Mouse (Mus musculus) erythroid progenitor cell, adult 5-6 weeks (primary cell): ENCODE measurements at regions not wholly inside any gene's neighbourhood (a gene's known extent, or its start where the extent isn't known, plus 50 kb on each side); places are given as distances from the start of the nearest gene placed in this dataset.

Experiments used
- ATAC-seq: replicated peaks from 2 replicates; pipeline ENCODE4 v1.8.0; 2016; ENCODE audit warnings: moderate number of reproducible peaks, mild to moderate bottlenecking, moderate TSS enrichment, inconsistent platforms; ENCODE audit not compliant: poor library complexity, low FRiP score, severe bottlenecking

DNA sequence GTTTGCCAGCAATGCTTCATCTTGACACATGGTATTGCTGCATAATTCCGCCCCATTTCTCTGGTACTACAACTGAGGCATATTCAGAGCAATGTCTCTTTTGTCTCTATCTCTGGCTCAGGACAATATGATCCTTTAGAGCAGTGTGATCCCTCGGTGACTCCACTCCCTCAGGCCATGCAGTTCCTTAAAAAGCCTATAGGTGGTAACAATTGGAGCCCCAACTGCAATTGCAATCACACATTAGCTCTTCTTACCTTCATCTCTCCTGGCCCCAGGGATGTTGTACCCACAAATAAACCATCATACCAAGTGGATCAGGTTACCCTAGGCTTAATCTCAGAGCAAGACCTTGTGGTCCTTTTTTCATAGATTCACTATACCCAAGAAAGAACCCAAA is 618.6 kb downstream of the Insc start:
- no peak for ATAC-seq

DNA sequence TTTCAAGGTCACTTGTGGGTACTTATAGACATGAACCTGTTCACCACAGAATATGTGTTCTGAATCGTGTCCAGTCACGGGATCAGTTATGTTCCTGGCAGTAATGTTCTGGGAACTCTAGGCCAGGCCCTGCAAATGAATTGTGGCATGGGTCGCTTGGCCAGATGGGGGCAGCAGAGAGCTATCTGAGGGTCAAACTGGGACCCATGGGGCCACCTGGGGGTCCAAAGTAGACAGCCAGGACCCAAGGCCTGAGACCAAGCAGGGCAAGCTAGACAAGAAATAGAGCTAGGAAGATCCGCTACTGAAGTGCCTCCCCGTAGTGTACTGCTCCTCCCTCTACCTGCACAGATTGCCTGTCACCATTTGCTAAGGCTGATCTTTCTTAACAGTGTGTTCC is 623.4 kb downstream of the Insc start:
- ATAC-seq: no peak

- ATAC-seq: no peak
Observed at GRCm38 (mm10) chr7:115371143-115371542, 627.6 kb downstream of the Insc start.

GRCm38 (mm10) chr7:115372921-115373320 is 629.4 kb downstream of the Insc start:
- no peak for ATAC-seq

DNA sequence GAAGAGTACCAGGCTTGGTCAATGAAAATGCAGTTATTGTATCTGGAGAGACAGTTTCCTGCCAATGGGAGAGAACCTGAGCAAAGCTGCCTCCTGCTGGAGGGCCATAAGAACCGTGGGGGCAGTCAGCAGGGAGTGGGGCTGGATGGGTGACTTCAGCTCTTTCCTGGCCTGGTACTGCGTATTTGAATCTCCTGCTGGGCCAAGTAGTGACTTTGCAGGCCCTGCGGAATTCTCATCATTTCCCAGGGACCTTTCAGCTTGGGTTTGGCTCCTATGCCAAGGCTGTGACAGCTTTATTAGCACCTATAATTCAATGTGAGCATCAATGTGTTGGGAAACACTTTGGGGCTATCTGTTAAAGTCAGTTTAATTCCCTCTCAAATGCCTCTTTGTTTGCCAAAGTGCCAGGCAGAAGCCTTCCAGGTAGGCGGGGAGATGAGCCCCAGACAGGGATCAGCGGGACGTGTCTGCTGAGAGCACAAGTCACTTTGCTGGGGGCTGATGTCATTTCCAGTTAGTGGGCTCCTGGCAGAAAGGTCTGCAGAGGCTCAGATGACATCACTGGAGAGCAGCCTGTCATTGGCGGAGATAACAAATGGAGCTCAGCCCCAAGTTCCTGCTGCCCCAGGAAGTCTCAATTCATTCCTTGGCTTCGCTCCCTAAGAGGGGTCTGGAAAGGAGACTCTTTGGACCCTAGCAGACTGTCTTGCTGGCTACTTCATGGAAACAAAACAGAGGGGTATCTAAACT is 630.5 kb downstream of the Insc start:
- ATAC-seq: no peak

- ATAC-seq: no peak
Observed at GRCm38 (mm10) chr7:115376067-115376466, 632.6 kb downstream of the Insc start.

DNA sequence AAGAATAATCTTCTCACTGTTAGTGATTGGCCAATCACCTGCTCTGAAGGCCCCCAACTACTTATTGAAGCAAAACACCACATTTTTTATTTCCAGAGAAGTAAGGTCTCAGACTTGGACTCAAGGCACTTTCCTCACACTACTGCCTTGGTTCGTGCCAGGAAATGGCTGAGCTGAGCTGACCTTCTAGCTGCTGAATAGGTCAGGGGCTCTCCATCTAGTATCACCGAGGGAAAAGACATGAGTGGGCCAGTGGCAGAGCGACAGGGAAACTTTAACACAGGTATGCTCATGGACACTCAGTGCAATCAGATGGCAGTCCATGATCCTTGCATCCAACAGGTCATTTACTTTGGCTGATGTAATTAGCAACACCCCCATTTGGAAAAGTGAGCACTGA is 635.3 kb downstream of the Insc start:
- no peak for ATAC-seq

GRCm38 (mm10) chr7:115379600-115379999 is 636.1 kb downstream of the Insc start:
- ATAC-seq: no peak

DNA sequence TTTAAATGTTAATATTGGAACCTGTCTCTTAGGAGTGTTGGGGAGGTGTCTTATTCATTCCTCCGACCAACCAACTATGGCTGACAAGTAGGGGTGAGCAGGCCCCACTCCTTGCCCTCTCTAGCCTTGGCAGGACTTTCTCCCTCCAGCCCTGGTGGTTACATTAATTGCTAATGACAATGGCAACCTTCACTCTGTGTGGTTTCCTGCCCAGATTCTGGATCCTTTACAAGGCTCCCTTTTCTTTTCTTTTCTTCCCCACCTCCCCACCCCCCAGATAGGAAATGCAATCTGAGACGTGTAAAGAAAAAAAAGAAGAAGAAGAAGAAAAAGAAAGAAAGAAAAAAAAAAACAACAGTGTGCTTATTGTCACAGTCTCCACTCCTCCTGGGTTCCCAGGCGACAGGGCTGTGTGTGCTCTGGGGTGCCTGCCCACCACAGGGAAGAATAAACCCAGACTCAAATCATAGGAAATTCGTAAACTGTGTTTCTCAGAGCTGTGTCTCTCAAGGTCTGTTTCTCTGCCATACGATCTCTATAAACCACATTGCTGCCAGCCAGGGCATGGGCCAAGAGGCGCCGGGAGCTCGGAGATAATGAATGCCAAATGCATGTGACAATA is 637.6 kb downstream of the Insc start:
- no peak for ATAC-seq

DNA sequence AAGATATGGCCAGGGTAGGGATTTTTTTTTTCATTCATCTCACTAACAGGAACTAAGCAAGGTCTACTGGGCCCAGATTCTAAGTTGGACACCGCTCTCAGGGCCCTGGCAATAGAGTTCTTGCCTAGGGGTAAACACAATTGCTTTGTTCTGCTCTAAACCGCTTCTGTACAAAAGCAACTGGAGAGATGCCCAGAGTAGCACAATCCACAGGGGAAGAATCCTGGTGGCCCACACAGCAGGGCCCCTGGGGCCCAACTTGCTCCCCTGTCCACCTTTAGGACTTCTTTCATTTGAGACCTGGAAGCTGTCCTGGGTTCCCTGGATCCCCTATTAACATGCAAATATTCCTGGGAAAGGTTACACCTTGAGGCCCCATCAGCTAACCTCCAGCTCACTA is 639.4 kb downstream of the Insc start:
- no peak for ATAC-seq

DNA sequence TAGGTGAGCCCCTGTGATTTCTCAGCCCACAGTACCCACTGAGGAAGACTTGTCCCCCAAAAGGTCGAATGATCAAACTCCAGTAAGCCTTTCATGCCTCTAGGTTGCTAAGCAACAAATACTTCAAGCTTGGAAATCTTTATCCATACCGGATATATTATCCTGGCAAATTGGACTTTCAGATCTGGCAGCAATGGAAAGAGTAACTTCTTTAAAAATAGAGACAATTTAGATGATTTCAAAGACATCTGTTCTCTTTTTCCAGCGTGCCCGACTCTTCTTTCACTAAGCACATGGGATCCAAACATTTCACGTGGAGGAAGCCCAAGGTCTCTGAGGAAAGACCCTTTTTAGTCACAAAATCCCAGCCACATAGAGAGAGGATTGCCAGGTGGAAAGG is 645.4 kb downstream of the Insc start:
- ATAC-seq: no peak

GRCm38 (mm10) chr7:115392520-115392919 is 646.1 kb downstream of the Sox6 start:
- no peak for ATAC-seq

- ATAC-seq: no peak
Observed at GRCm38 (mm10) chr7:115398202-115398601, 640.4 kb downstream of the Sox6 start.

- no peak for ATAC-seq
Observed at GRCm38 (mm10) chr7:115399461-115399860, 639.1 kb downstream of the Sox6 start.

DNA sequence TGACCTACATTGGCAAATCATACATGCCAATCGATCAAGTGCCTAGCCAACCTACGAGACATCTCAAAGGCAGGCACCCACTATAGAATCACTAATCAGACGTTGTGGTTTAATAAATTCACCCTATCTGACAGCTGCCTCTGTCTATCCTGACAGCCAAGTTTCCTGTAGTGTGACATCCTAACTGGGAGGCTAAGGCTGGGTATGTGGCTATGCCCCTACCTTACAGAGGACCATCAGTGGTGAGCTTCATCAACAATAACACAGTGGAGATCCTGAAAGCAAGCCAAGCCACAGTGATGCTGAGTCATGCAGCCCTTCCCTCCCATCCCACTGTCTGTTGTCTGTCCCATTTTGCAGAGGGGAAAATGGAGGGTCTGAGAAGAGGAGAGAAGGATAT is 630.7 kb downstream of the Sox6 start:
- no peak for ATAC-seq

GRCm38 (mm10) chr7:115408915-115409314 is 629.7 kb downstream of the Sox6 start:
- no peak for ATAC-seq

- ATAC-seq: no peak
Observed at GRCm38 (mm10) chr7:115410501-115411230, 627.9 kb downstream of the Sox6 start.

DNA sequence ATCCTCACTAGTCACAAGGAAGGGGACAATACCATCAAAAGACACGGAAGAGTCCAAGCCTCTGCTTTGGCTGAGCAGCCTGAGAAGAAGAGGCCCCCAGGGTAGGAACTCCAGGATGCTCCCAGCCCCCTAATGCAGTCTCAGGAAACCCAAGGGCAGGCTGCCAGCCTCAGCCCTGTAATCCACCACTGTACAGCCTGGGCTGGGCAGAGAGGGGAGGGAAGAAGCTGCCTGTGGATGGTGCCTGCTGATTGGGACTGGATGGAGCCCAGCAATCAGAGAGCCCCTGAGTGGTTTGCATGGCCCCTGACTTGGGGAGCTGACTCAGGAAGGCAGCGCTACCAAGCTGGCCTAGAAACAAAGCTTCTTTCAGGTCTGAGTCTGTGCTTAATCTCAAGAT is 627.1 kb downstream of the Sox6 start:
- no peak for ATAC-seq

GRCm38 (mm10) chr7:115415147-115415561 is 623.4 kb downstream of the Sox6 start:
- ATAC-seq: no peak
